In genomic region chr2:177925563-177926103, GRCm38 (mm10) we compare ENCODE assay signal across 13 mouse cellular contexts. TPM values are rescaled to one million over a fixed set of nuclear protein-coding genes. Genes with fewer than 3 reads are reported as not detected.
A peak's percentile ranks its signal among the peaks of the same experiment; 100 is the strongest.
DNase-seq lines count a peak whose midpoint lies in the region; ATAC-seq and TF ChIP-seq lines count a peak whose summit lies in the region.
"Not testable (repeated sequence)": the region's sequence is repeated elsewhere in the genome, so short reads cannot be mapped to it uniquely, and the experiment has no call there.
"Had no signal": no experiment of that assay in that cellular context is flagged by ENCODE, and none has a peak within 500 bp of the region (broad histone marks: within the 10 kb centered on the region; RNA-seq: fewer than 3 reads in every experiment).

Gene Zfp972 (minus strand): TSS chr2:177925613.

- in situ Hi-C loops in CH12.LX (cut with MboI; ENCODE audit: low pct_ligation_motif_present, low pct_unique_long_range_greater_than_20kb, low sequenced_read_pairs), result not testable (repeated sequence)

- TF ChIP-seq EP300 in CH12.LX (IDR thresholded peaks at IDR 0.05; ENCODE audit: low read length), result not testable (repeated sequence)

- H3K79me2 ChIP-seq in CH12.LX (replicated peaks; ENCODE audit: control insufficient read depth, extremely low read depth, insufficient read depth, poor library complexity, severe bottlenecking); myocyte (ENCODE audit: control insufficient read depth, insufficient read depth): not testable (repeated sequence)

- 0 out of 2 replicates have a peak, but pooled peaks have one; percentile 17 for TF ChIP-seq POLR2A in CH12.LX (IDR thresholded peaks at IDR 0.05; ENCODE audit: low read depth, low read length)
- TF ChIP-seq POLR2A in myocyte (IDR thresholded peaks at IDR 0.05; ENCODE audit: insufficient read length, low read depth), result not testable (repeated sequence)

- not testable (repeated sequence) for TF ChIP-seq RAD21 in CH12.LX (IDR thresholded peaks at IDR 0.05; ENCODE audit: low read depth, low read length)

- H3K4me1 ChIP-seq in CH12.LX (ENCODE audit: control insufficient read depth in 1 of 2, insufficient read depth in 2 of 2); G1E (ENCODE audit: insufficient read depth, low read depth, low read length); stomach, embryonic 16.5 days (ENCODE audit: control insufficient read depth, insufficient read depth, low read length): not testable (repeated sequence)

- TF ChIP-seq CTCF in CH12.LX (conservative IDR thresholded peaks at IDR 0.05 in 1 of 2, IDR thresholded peaks at IDR 0.05 in 1 of 2; ENCODE audit: low read depth in 2 of 2, low read length in 2 of 2); G1E (IDR thresholded peaks at IDR 0.05; ENCODE audit: low read depth, low read length): not testable (repeated sequence)

- not testable (repeated sequence) for H3ac ChIP-seq in myocyte (ENCODE audit: control insufficient read depth, insufficient read length)

- H3K4me3 ChIP-seq in CH12.LX (replicated peaks in 1 of 3; ENCODE audit: low read depth in 2 of 3, low read length in 2 of 3, poor library complexity in 1 of 3) (peak within 1 kb of the TSS; percentile 45 to 71 (median 57)), G1E (ENCODE audit: low read depth, low read length) (peak within 1 kb of the TSS; percentile 63), myocyte (peak within 1 kb of the TSS; percentile 12)
- peak within 1 kb of the TSS; percentile 31 for H3K4me3 ChIP-seq in stomach, embryonic 16.5 days (replicated peaks; ENCODE audit: low read length)

- not testable (repeated sequence) for H3K36me3 ChIP-seq in CH12.LX (replicated peaks in 1 of 2; ENCODE audit: control insufficient read depth in 1 of 2, insufficient read depth in 1 of 2, low read length in 1 of 2); G1E (replicated peaks); myocyte (ENCODE audit: control insufficient read depth, insufficient read depth); stomach, embryonic 16.5 days (ENCODE audit: control insufficient read depth, insufficient read depth, low read length)

- H3K9me3 ChIP-seq in CH12.LX (replicated peaks; ENCODE audit: low read length); G1E (replicated peaks); stomach, embryonic 16.5 days (replicated peaks; ENCODE audit: control insufficient read depth, low read length): not testable (repeated sequence)

- peak within 1 kb of the TSS; percentile 36; the same call in 1 of the 2 replicates for H3K4me2 ChIP-seq in CH12.LX (ENCODE audit: insufficient read depth, low read depth, poor library complexity, severe bottlenecking)
- peak within 1 kb of the TSS; percentile 45 for H3K4me2 ChIP-seq in myocyte (ENCODE audit: low read depth)
- not testable (repeated sequence) for H3K4me2 ChIP-seq in stomach, embryonic 16.5 days (ENCODE audit: low read depth, low read length)

- not testable (repeated sequence) for H3K27ac ChIP-seq in CH12.LX (ENCODE audit: insufficient read depth, low read depth); stomach, embryonic 16.5 days (ENCODE audit: low read length)

- not testable (repeated sequence) for ATAC-seq in G1E (ENCODE audit: extremely low read depth, insufficient number of reproducible peaks, low FRiP score, poor library complexity, severe bottlenecking); stomach, embryonic 16.5 days (ENCODE audit: insufficient read depth, low FRiP score)

- H3K27me3 ChIP-seq in CH12.LX (replicated peaks); G1E (ENCODE audit: insufficient read depth, low read length); myocyte (ENCODE audit: control insufficient read depth, insufficient read depth, insufficient read length); stomach, embryonic 16.5 days (ENCODE audit: control insufficient read depth, insufficient read depth, low read length): not testable (repeated sequence)

- DNase-seq in 3T3-L1 (ENCODE audit: low read depth, low spot score) (peak; percentile 7), CH12.LX (ENCODE audit: extremely low read depth) (peak; percentile 62), adipocyte (ENCODE audit: low spot score) (peak; percentile 2)
- DNase-seq in G1E (ENCODE audit: low spot score), result not testable (repeated sequence)
- DNase-seq in c-Kit-positive CD71-positive TER-119-positive erythroid progenitor cells, embryonic 14.5 days (ENCODE audit: low spot score), result peak; percentile 0
- DNase-seq in induced T-regulatory cell, adult 2 months (ENCODE audit: low read depth), result peak; percentile 1

- H3K9ac ChIP-seq in CH12.LX (ENCODE audit: insufficient read depth, low read depth), result peak within 1 kb of the TSS; percentile 69; the same call in 1 of the 2 replicates
- not testable (repeated sequence) for H3K9ac ChIP-seq in stomach, embryonic 16.5 days (ENCODE audit: low read length)

- WGBS in stomach, embryonic 16.5 days, result 59% methylated on average over 3 of the region's 5 CpGs

- dilution Hi-C loops in CH12.LX (cut with MboI; ENCODE audit: extremely low pct_ligation_motif_present, extremely low pct_unique_long_range_greater_than_20kb, low sequenced_read_pairs), result not testable (repeated sequence)

TF ChIP-seq in CH12.LX, 34 proteins besides CTCF, POLR2A, EP300 and RAD21:
- TF ChIP-seq TBP (conservative IDR thresholded peaks at IDR 0.05; ENCODE audit: low read depth, low read length) (0 out of 2 replicates have a peak, but pooled peaks have one; percentile 12), ELF1 (IDR thresholded peaks at IDR 0.05; ENCODE audit: low read depth, low read length) (peak; percentile 68), HCFC1 (IDR thresholded peaks at IDR 0.05; ENCODE audit: low read depth, low read length) (peak; percentile 42; the same call in 1 of the 2 replicates), SIN3A (IDR thresholded peaks at IDR 0.05; ENCODE audit: low read length) (0 out of 2 replicates have a peak, but pooled peaks have one; percentile 26), E2F4 (IDR thresholded peaks at IDR 0.05; ENCODE audit: insufficient replicate concordance, low read depth, low read length) (peak; percentile 42; the same call in 1 of the 2 replicates), CHD2 (IDR thresholded peaks at IDR 0.05; ENCODE audit: low read length) (0 out of 2 replicates have a peak, but pooled peaks have one; percentile 38)
TF ChIP-seq in CH12.LX: peak in this region for 6; not testable (repeated sequence) for 28.

RNA-seq across cellular contexts. Expression of gene Zfp972, which starts in this region (rescaled TPM):
- total RNA-seq in CH12.LX (2012; rRNA removed), result 4.0 and 4.1 TPM in 2 replicates
- total RNA-seq in CH12.LX (2014; rRNA removed), result 3.3 and 3.5 TPM in 2 replicates
- 3.0 and 11.8 TPM in 2 replicates for polyA plus RNA-seq in CH12.LX (2012; ENCODE audit: insufficient read length, low read depth)
- total RNA-seq in G1E (2014; fragmentation: Nextera tagmentation), result 8.1 and 10.3 TPM in 2 replicates
- total RNA-seq in G1E (2017), result 21.9 and 22.0 TPM in 2 replicates
- 0.67 and 0.72 TPM in 2 replicates for polyA plus RNA-seq in G1E (2012)
- 1.1 TPM for polyA plus RNA-seq in myocyte (2012; fragmentation: generic; extraction: Trizol)
- 0.75 and 2.4 TPM in 2 replicates for polyA plus RNA-seq in stomach, embryonic 16.5 days (2015; fragmentation: Nextera tagmentation; extraction: Ambion mirVana)
- polyA plus RNA-seq: embryonic facial prominence, embryonic 11.5 days; gonadal fat pad, adult 2 months; midbrain, embryonic 10.5 days; neural tube, embryonic 12.5 days; spleen, adult 2 months had no signal

Comparison
In these comparisons a context has a peak if more than half of its experiments do, and no peak if none do; other contexts are left out.
1. H3K4me3 ChIP-seq: peak in every context shown above with its lines; median percentile 63 in G1E; 57 in CH12.LX; 31 in stomach, embryonic 16.5 days; 12 in myocyte.